Mouse (Mus musculus) testis, postnatal 14 days (tissue): ENCODE results near the gene Mmp24.
"Not testable (repeated sequence)": the region's sequence is repeated elsewhere in the genome, so short reads cannot be mapped to it uniquely, and the experiment has no call there.

Experiments
- DNase-seq: peaks from one replicate; pipeline ENCODE4 v3.0.0; 2021; ENCODE audit warnings: low spot score

Mmp24 gene

DNA sequence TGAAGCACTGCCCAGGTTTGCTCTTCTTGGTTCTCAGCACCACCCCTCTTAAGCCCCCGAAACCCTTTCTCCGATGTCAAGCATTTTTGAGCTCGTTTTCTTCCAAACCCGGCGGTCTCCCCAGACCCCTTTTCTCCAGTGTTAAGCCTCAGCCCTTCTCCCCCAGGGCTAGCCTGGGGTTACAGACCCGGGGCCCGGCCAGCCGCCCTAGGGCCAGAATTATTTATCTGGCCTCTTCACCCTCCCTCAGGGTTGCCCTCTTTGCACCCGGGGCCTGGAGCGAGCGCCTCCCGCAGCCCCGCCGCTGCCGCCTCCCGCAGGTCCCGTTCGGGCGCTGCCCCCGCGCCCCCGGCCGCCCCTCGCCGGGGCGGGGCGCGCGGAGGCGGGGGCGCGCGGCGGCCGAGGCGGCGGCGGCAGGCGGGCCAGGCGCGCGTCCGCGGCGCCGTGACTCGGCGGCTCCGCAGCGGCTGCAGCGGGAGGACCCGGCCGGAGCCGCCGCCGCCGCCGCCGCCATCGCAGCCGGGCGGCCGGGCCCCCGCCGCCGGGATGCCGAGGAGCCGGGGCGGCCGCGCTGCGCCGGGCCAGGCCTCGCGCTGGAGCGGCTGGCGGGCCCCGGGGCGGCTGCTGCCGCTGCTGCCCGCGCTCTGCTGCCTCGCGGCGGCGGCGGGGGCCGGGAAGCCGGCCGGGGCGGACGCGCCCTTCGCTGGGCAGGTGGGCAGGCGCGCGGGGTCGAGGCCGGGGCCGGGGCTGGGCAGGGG is at the start of gene Mmp24:
Gene Mmp24, plus strand, starts transcription at position 416 of the 758 bp plus-strand sequence.
- no peak for DNase-seq

DNA sequence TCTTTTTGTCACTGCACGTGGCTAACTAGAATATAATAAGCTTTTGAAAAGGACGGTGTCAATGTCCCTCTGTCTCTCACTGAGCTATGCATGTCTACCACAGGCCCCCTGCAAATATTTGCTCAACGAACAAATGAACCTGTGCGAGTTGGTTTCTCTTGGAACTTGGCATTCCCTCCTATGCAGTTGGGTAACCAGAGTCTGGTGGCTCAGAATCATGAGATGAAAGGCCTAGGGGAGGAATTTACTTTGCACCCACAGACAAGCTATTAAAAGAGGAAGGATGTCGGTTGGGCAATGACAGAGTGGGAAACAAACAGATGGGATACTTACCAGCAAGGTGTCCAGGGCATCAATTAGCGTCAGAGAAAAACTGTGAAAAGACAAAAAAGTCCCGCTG is 48.8 kb upstream of the Mmp24 start:
- no peak for DNase-seq

DNA sequence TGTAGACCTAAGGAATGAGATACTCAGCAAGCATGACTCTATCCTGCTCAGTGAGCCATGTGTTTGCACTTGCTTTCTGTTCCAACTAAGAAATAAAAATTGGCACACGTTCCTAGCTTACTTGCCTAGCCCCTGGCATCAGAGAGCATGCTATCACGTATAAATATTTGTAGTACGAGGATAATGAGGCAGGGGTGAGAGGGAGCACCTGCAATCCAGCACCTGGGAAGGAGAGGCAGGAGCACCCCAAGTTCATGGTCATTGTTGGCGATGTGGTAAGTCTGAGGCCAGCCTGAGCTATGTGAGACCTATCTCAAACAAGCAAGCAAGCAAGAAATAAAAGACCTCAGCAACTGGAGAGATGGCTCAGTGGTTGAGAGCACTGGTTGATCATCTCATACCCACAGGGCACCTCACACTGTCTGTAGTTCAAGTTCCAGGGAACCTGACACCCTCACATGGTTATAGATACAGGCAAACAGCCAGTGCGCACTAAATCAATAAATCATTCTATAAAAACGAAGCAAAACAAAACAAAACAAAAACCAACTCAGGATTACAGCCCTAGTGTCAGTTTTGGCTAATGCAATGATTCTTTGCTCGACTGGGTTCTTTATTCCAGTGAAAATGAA is 47.3 kb upstream of the Mmp24 start:
- DNase-seq: no peak

DNA sequence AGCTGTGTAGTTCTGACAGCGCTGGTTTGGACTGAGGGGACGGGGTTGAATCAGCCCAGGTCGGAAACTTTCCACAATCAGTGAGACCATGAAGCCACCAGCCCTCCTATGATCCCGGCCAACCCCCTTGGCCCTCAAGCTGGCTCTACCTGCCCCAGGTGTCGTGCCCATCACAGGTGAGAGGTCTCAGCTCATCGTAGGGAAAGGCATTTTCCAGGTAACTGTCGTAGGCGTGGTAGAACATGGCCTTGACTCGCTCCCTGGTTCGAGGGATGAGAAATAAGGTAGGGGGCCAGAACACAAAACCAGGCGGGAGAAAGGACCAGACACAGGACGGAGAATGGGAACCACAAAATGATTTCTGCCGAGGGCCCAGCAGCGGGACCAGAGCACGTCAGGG is 46.4 kb upstream of the Mmp24 start:
- no peak for DNase-seq

DNA sequence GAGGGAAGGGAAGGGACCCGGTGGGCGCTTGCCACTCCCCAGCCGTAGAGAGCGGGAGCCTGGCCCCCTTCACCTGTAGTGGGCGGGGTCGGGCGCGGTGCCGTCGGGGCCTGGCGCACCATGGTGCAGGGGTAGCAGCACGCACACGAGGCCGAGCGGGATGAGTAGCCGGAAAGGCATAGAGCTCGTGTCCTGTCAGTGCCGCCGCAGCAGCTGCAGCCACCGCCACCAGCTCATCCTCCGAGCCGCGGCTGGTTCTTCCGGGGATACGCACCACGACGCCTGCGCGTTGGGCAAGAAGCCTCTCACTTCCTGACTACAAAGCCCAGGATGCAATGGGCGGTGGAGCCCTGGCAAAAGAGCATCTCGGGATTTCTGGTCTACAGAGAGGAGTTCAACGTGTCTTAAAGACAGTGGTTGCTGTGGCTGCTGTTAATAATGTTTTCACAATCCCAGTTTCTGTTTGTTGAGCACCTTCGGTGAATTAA is 45.9 kb upstream of the Mmp24 start, which contains the start of gene Edem2:
Gene Edem2, minus strand, starts transcription at position 318 of the 488 bp plus-strand sequence.
- DNase-seq: peak; percentile 91

DNA sequence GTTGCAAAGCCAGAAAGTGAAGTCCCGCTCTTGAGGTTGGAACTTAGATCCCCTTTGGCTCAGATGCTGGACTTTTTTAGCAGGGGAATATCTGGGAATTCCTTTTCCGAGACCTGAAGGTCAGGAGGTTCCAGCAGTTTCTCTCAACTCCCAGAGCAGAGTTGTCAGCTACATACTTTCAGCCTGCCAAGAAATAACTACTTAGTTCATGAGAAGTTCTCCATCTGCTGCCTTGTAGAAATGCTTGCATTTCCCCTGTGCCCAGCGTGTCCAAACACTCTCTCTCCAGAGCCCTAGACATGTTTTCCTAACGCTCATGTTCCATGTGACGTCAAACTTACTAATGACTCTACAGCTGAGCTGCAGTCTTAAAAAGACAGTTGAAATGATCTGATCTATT is 40.1 kb upstream of the Mmp24 start:
- no peak for DNase-seq

DNA sequence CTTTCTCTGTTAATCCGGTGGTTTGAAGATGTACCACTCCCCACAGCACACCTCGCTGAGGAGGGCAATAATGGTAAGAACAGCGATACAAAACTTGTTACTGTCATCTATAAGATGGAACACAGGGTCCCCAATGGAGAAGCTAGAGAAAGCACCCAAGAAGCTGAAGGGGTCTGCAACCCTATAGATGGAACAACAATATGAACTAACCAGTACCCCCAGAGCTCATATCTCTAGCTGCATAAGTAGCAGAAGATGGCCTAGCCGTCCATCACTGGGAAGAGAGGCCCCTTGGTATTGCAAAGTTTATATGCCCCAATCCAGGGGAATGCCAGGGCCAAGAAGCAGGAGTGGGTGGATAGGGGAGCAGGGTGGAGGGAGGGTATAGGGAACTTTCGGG is 39.4 kb upstream of the Mmp24 start, which contains the start of gene Gm17581:
Gene Gm17581, minus strand, starts transcription at position 101 of the 400 bp plus-strand sequence.
- not testable (repeated sequence) for DNase-seq

DNA sequence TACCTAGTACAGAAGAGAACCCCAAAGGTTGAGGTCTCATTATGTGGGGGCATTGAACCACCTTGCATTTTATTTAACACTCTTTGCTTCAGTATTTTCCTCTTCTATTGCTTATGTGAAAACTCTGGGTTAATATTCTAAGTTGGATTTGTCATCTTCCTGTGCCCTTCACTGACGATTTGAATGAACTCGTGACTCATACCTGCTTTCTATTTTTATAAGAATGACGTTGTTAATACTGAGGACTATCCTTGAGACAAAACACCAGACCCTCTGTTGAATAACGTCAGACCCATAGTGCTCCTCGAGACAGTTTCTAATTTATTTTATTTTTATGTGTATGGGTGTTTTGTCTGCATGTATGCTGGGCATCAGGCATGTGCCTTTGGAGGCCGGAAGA is 38.2 kb upstream of the Mmp24 start:
- DNase-seq: no peak

DNA sequence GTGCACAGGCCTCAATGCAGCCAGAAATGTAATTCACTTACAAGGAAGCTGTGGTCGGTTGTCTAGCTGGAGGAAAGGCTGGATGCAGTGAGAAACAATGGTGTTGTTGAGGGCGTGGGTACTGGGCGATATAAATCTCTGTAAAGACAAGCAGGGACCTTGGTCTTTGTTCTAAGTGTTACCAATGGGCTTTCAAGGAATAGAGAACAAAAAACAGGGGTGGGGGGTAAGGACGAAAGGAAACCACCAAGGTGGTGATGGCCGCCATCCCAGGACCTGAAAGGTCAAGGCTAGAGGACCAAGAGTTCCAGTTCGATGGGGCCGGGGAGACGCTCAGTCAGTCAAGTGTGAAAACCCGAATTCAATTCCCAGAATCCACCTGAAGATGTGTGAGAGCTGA is 37.3 kb upstream of the Mmp24 start:
- DNase-seq: no peak

DNA sequence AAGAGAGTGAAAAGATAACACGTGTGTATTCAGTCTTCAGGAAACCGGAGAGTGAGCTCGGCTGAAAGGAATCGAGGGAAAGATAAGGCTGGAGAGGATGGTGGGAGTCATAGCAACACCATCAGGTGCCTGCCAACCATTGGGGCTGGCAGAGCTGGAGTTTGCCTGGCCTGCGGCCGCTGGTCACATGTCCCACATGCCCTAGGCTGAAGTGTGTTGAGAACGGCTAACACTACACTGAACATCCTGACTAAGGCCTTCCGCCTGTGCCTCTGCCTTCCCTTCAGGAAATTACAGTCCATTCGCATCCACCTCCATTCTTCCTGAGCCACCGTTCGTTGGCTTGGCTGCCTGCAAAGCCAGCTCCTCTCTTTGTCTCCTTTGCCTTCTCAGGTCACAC is 32.9 kb upstream of the Mmp24 start:
- no peak for DNase-seq

DNA sequence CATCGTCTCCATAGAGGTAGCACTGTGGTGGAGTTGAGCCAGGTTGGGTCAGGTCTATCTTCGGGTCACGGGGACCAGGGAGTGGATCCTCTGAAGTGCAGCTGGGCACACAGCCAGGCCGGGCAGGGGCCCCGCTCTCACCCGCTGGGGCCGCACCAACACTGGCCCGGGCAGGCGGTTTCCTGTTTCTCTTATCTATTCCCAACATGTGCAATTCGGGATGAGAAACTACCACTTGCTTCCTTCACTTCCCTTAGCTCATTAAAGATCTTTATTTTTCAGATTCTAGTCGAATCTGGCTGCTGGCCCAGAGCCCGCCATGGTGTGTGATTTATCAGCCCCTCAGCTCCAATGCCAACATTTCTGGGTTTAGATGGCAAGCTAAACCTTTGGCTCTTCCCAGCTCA is 32.2 kb upstream of the Mmp24 start:
- DNase-seq: no peak

DNA sequence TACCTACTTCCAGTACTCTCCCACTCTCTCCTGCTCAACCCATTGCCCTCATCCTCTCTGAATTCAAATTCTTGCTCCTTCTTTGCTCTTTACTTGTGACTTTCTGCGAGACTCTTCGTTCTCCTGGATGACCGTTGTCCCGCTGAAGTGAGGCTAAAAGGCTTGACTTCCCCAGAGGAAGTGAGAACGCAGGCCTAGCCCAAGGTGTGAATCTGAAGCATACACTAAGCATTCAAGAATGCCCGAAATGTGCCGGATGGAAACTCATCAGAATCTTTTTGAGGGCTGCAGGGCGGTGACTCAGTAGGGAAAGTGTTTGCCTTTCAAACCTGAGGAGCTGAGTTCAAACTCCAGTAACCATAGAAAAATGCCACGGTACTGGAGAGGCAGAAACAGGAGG is 31.8 kb upstream of the Mmp24 start:
- DNase-seq: no peak

DNA sequence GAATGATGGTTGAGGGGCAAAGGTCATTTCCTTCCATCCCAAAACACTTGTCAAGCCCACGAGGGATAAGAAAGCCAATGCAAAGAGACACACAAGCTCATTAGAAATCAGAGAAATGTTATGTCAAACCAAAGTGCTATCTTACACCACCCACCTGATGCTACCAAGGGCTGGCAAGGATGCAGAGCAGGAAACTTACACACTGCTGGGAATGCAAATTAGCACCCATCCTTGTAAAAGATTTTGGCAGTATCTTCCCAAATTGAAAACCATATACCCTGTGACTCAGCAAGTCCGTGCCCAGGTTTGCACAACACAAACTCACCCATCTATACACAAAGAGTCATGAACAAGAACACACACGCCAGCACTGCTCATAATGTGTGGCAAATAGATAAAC is 29.7 kb upstream of the Mmp24 start:
- DNase-seq: no peak

DNA sequence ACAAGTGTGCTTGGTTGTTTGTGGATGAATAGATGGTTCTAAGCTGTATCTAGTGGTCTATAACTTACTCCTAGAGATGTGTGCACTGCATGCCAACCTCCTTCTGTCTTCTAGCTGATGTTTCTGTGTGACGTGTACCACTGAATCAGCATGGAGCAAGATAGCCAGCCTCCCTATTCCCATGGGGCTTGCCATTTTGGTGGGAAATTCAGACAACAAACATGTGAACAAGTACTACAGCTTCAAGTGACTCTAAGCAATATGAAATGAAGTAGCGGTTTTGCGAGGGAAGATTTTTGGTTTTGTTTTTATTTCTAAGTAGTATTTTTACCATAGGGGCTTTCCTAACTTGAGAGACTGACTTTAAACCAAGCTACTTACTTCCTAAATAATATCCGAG is 25.7 kb upstream of the Mmp24 start:
- DNase-seq: no peak

DNA sequence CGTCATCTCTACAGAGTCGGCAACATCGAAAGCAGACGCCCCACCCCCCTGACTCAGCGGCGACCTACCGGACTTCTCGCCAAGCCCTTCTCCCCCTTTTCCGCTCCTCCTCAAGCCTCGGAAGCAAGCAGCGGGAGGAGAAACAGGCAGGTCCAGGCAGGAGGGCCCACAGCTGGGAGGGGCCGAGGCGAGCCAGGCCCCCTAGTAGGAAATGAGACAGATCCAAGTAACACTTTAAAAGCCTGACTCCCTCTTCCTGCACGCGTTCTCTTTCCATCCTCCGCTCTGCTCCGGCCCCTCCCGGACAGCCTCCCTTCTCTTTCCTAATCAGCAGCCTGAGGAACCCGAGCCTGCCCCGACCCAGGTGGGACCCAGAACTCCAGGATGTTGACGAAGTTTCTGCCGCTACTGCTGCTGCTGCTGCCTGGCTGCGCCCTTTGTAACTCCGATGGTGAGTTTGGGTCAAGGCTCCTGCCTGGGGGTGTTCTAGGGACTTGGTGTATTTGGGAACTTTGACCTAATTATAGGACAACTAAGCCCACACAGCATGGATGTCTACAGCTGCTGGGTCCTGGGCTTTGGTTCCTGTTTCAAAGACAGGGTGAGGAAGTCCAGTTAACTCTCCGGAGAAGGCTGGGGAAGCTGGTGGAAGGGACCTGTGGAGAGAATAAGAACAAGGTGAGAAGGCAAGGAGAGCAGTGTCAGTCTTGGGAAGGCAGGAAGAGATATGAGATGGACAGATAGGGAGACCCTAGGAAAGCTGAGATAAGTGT is 23.9 kb upstream of the Mmp24 start, which contains the start of gene Procr:
Gene Procr, plus strand, starts transcription at position 104 of the 773 bp plus-strand sequence.
- no peak for DNase-seq

DNA sequence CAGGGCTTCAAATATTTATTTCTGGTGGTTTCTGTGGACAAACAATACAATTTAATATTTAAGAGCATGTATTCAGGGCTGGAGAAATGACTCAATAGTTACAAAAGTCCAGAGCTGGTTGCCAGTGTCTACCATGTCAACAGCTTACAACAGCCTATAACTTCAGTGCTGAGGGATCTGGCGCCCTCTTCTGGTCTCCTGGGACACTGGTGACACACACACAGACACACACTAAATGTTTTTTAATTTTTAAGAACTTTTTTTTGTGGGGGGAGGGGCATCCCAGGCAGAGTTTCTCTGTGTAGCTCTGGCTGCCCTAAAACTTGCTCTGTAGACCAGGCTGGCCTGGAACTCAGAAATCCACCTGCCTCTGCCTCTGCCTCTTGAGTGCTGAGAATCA is 19.4 kb upstream of the Mmp24 start:
- DNase-seq: no peak

DNA sequence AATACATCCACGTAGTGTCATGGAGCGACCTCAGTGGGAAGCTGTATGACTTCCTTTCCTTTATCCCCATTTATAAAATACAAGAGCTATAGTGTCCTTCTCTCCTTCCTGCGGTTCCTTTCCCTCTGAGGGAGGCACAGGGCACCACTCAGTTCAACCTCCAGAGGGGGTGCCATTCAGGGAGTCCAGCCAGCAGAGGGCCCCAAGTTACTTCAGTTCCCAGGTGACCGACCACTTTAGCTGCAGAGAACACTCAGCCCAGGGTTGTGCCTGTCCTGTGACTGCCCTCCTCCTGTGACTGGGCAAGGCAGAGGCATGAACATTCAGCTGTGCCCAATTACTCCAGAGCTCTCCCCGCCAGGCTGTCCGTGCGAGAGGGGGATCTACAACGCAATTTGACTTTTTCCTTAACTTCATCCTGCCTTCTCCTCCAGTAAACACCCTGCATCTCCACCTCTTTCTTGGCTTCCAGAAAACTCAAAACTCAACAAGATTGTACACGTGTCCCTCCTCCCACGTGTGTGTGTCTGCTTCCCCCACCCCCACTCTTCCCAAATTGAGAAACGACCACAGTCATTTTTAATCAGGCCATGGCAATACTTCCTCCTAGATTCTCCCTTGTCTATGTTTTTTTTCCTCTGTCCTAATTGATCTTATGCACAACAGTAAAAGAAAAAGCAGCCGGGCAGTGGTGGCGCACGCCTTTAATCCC is 18.1 kb upstream of the Mmp24 start:
- no peak for DNase-seq

DNA sequence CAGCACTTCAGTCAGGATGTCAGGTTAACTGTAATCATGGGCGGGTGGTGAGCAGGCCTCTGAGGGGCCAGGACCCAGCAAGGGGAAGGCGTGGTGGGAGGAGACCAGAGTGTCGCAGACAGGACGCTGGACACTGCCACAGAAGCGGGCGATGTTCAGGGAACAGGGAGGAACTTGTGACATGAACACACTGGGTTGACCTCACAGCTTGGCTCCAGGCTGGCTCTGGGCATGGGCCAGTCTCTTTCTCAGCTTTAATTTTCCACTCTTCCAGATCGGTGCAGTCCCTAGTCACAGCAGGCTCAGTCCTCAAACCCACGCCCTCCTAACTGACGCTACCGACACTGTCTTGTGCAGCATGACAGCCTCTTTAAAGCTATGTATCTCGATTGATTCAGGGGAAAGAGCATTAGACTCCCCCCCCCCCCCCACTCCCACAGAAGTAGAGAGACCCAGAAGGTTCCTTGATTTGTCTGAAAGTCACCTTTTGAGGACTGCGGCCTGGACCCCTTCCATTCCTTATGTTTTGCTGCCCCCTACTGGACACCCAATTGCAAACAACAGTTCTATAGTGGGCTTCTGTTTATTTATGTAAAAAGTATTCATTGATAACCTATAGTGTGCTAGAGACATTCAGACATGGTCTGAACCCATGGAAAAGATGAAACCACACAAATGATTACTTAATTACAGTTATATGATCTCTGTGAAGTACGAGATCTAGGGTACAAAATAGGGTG is 10.3 kb upstream of the Mmp24 start:
- peak; percentile 70 for DNase-seq

DNA sequence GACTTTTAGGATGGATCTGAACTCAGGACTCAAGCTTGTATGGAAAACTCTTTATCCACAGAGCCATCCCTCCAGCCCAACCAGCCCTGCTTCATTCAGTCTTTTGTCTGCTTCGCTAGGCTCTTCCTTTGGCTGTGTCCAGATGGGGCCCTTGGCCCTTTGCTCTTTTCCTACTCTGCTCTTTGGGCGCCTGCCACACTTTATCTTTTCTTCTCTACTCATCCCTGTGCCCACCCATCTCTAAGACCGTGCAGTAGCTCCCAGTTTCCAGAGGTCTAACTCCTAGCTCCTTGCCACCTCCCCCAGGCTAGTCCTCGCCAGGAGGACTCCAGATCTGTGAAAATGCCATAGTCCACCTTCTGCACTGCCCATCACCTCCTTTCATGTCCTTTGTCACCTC is 1.5 kb upstream of the Mmp24 start:
- no peak for DNase-seq

DNA sequence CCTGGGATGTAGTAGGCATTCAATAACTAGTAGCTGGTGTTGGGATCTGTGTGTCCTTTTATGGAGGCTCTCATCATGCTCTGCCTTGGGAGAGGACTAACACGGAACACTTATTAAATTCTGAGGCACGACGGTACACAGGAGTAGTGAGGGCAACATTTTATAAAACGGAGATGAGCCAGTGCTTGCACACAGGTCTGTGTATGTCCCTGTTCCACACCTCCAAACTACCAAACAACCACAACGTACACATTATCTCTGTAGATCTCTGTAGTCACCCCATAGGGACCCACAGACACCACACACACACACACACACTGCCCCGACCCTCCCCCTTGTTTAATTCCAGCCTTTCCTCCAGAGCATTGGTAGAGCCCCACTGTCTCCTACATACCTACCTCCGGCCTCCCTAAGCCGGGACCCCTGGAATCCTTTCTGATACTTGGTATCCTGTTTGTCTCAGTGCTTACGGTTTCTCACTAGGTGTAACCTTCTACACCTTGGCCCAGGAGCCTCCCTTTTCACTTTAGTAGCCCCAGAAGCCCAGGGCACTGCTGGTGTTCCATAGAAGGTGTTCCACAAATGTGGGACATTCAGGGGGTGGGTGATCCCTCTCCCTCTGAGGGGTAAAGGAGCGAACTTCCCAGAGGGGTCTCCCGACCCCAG is 748 bp upstream of the Mmp24 start:
- no peak for DNase-seq
